Comparison of ENCODE assay signal across 10 mouse cellular contexts in the genomic region with DNA sequence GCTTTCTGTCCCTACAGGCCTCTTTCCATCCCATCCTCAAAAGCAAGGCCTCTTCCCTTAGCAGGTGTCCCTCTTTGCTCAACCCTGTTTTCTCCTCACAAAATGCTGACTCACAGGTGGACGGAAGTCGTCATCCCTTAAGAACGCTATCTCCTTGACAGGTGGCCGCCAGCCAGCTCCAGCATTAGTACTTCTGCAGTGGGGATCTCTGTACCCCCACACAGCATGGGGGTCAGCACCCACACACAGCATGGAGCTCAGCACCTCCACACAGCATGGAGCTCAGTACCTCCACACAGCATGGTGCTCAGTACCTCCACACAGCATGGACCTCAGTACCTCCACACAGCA.
A peak's percentile ranks its signal among the peaks of the same experiment; 100 is the strongest.
DNase-seq lines count a peak whose midpoint lies in the region; ATAC-seq and TF ChIP-seq lines count a peak whose summit lies in the region.
"Had no signal": no experiment of that assay in that cellular context is flagged by ENCODE, and none has a peak within 500 bp of the region (broad histone marks: within the 10 kb centered on the region; RNA-seq: fewer than 3 reads in every experiment).

No protein-coding gene starts in this region.

- ATAC-seq in neural tube, embryonic 11.5 days (ENCODE audit: insufficient read depth, low FRiP score, low TSS enrichment), result peak; percentile 14; the same call in 1 of the 2 replicates
- ATAC-seq in granulocyte monocyte progenitor cell, adult 5-6 weeks (replicated peaks; ENCODE audit: poor library complexity, severe bottlenecking), result peak; percentile 17
- ATAC-seq in limb, embryonic 14.5 days (ENCODE audit: low FRiP score, low read depth), result peak; percentile 7; the same call in 1 of the 2 replicates
- 0 out of 2 replicates have a peak, but pooled peaks have one; percentile 11 for ATAC-seq in neural tube, embryonic 15.5 days (ENCODE audit: low FRiP score)
- ATAC-seq in kidney, embryonic 16.5 days (ENCODE audit: low FRiP score, low TSS enrichment), result no peak

- WGBS in neural tube, embryonic 11.5 days, result 50% methylated on average over 4 of the region's 4 CpGs
- 41% methylated on average over 4 of the region's 4 CpGs for WGBS in limb, embryonic 14.5 days
- 45% methylated on average over 4 of the region's 4 CpGs for WGBS in neural tube, embryonic 15.5 days
- WGBS in kidney, embryonic 16.5 days, result 49% methylated on average over 4 of the region's 4 CpGs

- no peak overlapping the region for H3K4me2 ChIP-seq in neural tube, embryonic 11.5 days (ENCODE audit: low read depth)
- H3K4me2 ChIP-seq in limb, embryonic 14.5 days (replicated peaks; ENCODE audit: low read depth, low read length, severe bottlenecking), result peak overlapping the region; percentile 18; the same call in 1 of the 2 replicates
- H3K4me2 ChIP-seq in neural tube, embryonic 15.5 days, result no peak overlapping the region
- H3K4me2 ChIP-seq in kidney, embryonic 16.5 days (replicated peaks; ENCODE audit: low read depth, low read length), result no peak overlapping the region

- no peak overlapping the region for H3K4me3 ChIP-seq in neural tube, embryonic 11.5 days (ENCODE audit: low read depth, low read length)
- H3K4me3 ChIP-seq in limb, embryonic 14.5 days (replicated peaks; ENCODE audit: low read length), result no peak overlapping the region
- H3K4me3 ChIP-seq in neural tube, embryonic 15.5 days (replicated peaks), result no peak overlapping the region
- no peak overlapping the region for H3K4me3 ChIP-seq in kidney, embryonic 16.5 days (ENCODE audit: low read length)
- H3K4me3 ChIP-seq: layer of hippocampus, adult 2 months had no signal

- H3K9me3 ChIP-seq in neural tube, embryonic 11.5 days (ENCODE audit: control insufficient read depth, low read length), result no peaks in the 10 kb centered on the region
- H3K9me3 ChIP-seq in limb, embryonic 14.5 days (ENCODE audit: control insufficient read depth, low read length), result no peaks in the 10 kb centered on the region
- H3K9me3 ChIP-seq in neural tube, embryonic 15.5 days (replicated peaks), result no peaks in the 10 kb centered on the region
- H3K9me3 ChIP-seq in kidney, embryonic 16.5 days (ENCODE audit: low read length), result no peaks in the 10 kb centered on the region

- DNase-seq in neural tube, embryonic 11.5 days (ENCODE audit: low spot score), result no peak
- DNase-seq in neural tube, embryonic 10.5 days (ENCODE audit: extremely low spot score, low spot score), result no peak
- DNase-seq in limb, embryonic 14.5 days (ENCODE audit: low spot score), result no peak
- no peak for DNase-seq in layer of hippocampus, adult 18-20 months (ENCODE audit: low spot score in 2 of 2)
- no peak for DNase-seq in kidney, adult 11 months

- no peak for TF ChIP-seq POLR2A in limb, embryonic 14.5 days (IDR thresholded peaks at IDR 0.05; ENCODE audit: borderline replicate concordance, extremely low read depth, insufficient read depth, insufficient read length)

- peak overlapping the region; percentile 75; the same call in 1 of the 2 replicates for H3K27ac ChIP-seq in neural tube, embryonic 11.5 days (ENCODE audit: low read depth, low read length)
- H3K27ac ChIP-seq in limb, embryonic 14.5 days (replicated peaks; ENCODE audit: low read depth, low read length), result peak overlapping the region; percentile 75; the same call in 1 of the 2 replicates
- peak overlapping the region; percentile 81 for H3K27ac ChIP-seq in neural tube, embryonic 15.5 days (replicated peaks)
- no peak overlapping the region for H3K27ac ChIP-seq in kidney, embryonic 16.5 days (ENCODE audit: low read length)
- H3K27ac ChIP-seq: layer of hippocampus, adult 2 months; macrophage had no signal

- no peaks in the 10 kb centered on the region for H3K27me3 ChIP-seq in neural tube, embryonic 11.5 days (ENCODE audit: control insufficient read depth, insufficient read depth, low read length)
- no peaks in the 10 kb centered on the region for H3K27me3 ChIP-seq in limb, embryonic 14.5 days (ENCODE audit: control insufficient read depth, insufficient read depth, low read length)
- H3K27me3 ChIP-seq in neural tube, embryonic 15.5 days (replicated peaks), result no peaks in the 10 kb centered on the region
- no peaks in the 10 kb centered on the region for H3K27me3 ChIP-seq in kidney, embryonic 16.5 days (ENCODE audit: insufficient read depth, low read length)

- H3K36me3 ChIP-seq in neural tube, embryonic 11.5 days (ENCODE audit: control insufficient read depth, insufficient read depth, low read length), result no peaks in the 10 kb centered on the region
- no peaks in the 10 kb centered on the region for H3K36me3 ChIP-seq in limb, embryonic 14.5 days (ENCODE audit: control insufficient read depth, insufficient read depth, low read length)
- no peaks in the 10 kb centered on the region for H3K36me3 ChIP-seq in neural tube, embryonic 15.5 days
- H3K36me3 ChIP-seq in kidney, embryonic 16.5 days (ENCODE audit: insufficient read depth, low read length), result no peaks in the 10 kb centered on the region

- no peak overlapping the region for H3K9ac ChIP-seq in neural tube, embryonic 11.5 days (ENCODE audit: low read length)
- H3K9ac ChIP-seq in limb, embryonic 14.5 days (ENCODE audit: low read depth, low read length, severe bottlenecking), result no peak overlapping the region
- H3K9ac ChIP-seq in neural tube, embryonic 15.5 days (replicated peaks), result no peak overlapping the region
- no peak overlapping the region for H3K9ac ChIP-seq in kidney, embryonic 16.5 days (replicated peaks; ENCODE audit: low read length)

- H3K4me1 ChIP-seq in neural tube, embryonic 11.5 days (ENCODE audit: control insufficient read depth, insufficient read depth, low read length), result peaks cover 18% of the 10 kb centered on the region
- H3K4me1 ChIP-seq in limb, embryonic 14.5 days (ENCODE audit: control insufficient read depth, insufficient read depth, low read length), result peaks cover 22% of the 10 kb centered on the region
- H3K4me1 ChIP-seq in neural tube, embryonic 15.5 days, result peaks cover 21% of the 10 kb centered on the region
- peaks cover 25% of the 10 kb centered on the region for H3K4me1 ChIP-seq in kidney, embryonic 16.5 days (ENCODE audit: insufficient read depth, low read length)
